Mouse (Mus musculus): ENCODE data around the gene Acap2. TPM values are rescaled to one million over a fixed set of nuclear protein-coding genes. Genes with fewer than 3 reads are reported as not detected.

The Acap2 gene
- total RNA-seq, 2 experiments from 2014 or later = 111 to 112 TPM

- no peak for DNase-seq (ENCODE audit: extremely low spot score in 1 of 2, low spot score in 2 of 2)
These were observed 129.3 kb downstream of the Acap2 start for GRCm38 (mm10) chr16:31071731-31072130.

GRCm38 (mm10) chr16:31070358-31071133 is 130.5 kb downstream of the Acap2 start:
- peak; percentile 98 for TF ChIP-seq CTCF (IDR thresholded peaks at IDR 0.05)
- intact Hi-C loops (cut with DNase I) = loop anchor here (1.0 to 5.0 kb wide), 4 partner anchors 94 to 693 kb away; partner anchors contain the start of gene Lsg1
- Histone ChIP-seq H3K4me3 (peak overlapping the region; percentile 19; the same call in 1 of the 2 replicates), H3K27ac (no peak overlapping the region)
- peak; percentile 78 to 87 for DNase-seq (ENCODE audit: extremely low spot score in 1 of 2, low spot score in 2 of 2)

More at GRCm38 (mm10) chr16:31071731-31072130, 129.3 kb downstream of the Acap2 start:
- Histone ChIP-seq H3K4me3 (no peak overlapping the region), H3K27ac (no peak overlapping the region)
- intact Hi-C loops (cut with DNase I) = loop anchor here (2.0 to 5.0 kb wide), 3 partner anchors 95 to 694 kb away; partner anchors contain the start of gene Lsg1
- TF ChIP-seq CTCF (IDR thresholded peaks at IDR 0.05) = no peak

GRCm38 (mm10) chr16:31069211-31070166 is 131.6 kb downstream of the Acap2 start:
- no peak overlapping the region for H3K4me3 ChIP-seq
- H3K27ac ChIP-seq = peak overlapping the region; percentile 37
- no peak for TF ChIP-seq CTCF (IDR thresholded peaks at IDR 0.05)
- intact Hi-C loops (cut with DNase I) = loop anchor here (1.0 to 5.0 kb wide), 5 partner anchors 87 to 692 kb away; partner anchors contain the start of gene Lsg1
- no peak for DNase-seq (ENCODE audit: extremely low spot score in 1 of 2, low spot score in 2 of 2)

GRCm38 (mm10) chr16:31068280-31068679 is 132.8 kb downstream of the Acap2 start:
- TF ChIP-seq CTCF (IDR thresholded peaks at IDR 0.05) = no peak
- H3K4me3 ChIP-seq = no peak overlapping the region
- intact Hi-C loops (cut with DNase I) = loop anchor here (2.0 kb wide), 1 partner anchor 85 kb away; no protein-coding TSS in a partner anchor

GRCm38 (mm10) chr16:31066344-31067098 is 134.5 kb downstream of the Acap2 start:
- intact Hi-C loops (cut with DNase I) = no loop called here
- no peak for TF ChIP-seq CTCF (IDR thresholded peaks at IDR 0.05)
- Histone ChIP-seq H3K4me3 (no peak overlapping the region), H3K27ac (peak overlapping the region; percentile 75)
- DNase-seq (ENCODE audit: extremely low spot score in 1 of 2, low spot score in 2 of 2) = no peak

More at GRCm38 (mm10) chr16:31068280-31068679, 132.8 kb downstream of the Acap2 start:
- no peak for DNase-seq (ENCODE audit: extremely low spot score in 1 of 2, low spot score in 2 of 2)
- no peak overlapping the region for H3K27ac ChIP-seq

- no peak for DNase-seq (ENCODE audit: extremely low spot score in 1 of 2, low spot score in 2 of 2)
- Histone ChIP-seq H3K4me3 (no peak overlapping the region), H3K27ac (no peak overlapping the region)
- no peak for TF ChIP-seq CTCF (IDR thresholded peaks at IDR 0.05)
- intact Hi-C loops (cut with DNase I) = no loop called here
These were observed 136.3 kb downstream of the Acap2 start for GRCm38 (mm10) chr16:31064782-31065181.

GRCm38 (mm10) chr16:31062918-31063317 is 138.1 kb downstream of the Acap2 start:
- no peak for DNase-seq (ENCODE audit: extremely low spot score in 1 of 2, low spot score in 2 of 2)
- intact Hi-C loops (cut with DNase I) = no loop called here
- no peak for TF ChIP-seq CTCF (IDR thresholded peaks at IDR 0.05)
- Histone ChIP-seq H3K4me3 (no peak overlapping the region), H3K27ac (no peak overlapping the region)

GRCm38 (mm10) chr16:31061246-31061880 is 139.7 kb downstream of the Acap2 start:
- intact Hi-C loops (cut with DNase I) = no loop called here
- no peak for TF ChIP-seq CTCF (IDR thresholded peaks at IDR 0.05)
- no peak for DNase-seq (ENCODE audit: extremely low spot score in 1 of 2, low spot score in 2 of 2)
- no peak overlapping the region for H3K27ac ChIP-seq
- H3K4me3 ChIP-seq = no peak overlapping the region

GRCm38 (mm10) chr16:31060714-31061113 is 140.3 kb downstream of the Acap2 start:
- DNase-seq (ENCODE audit: extremely low spot score in 1 of 2, low spot score in 2 of 2) = no peak
- TF ChIP-seq CTCF (IDR thresholded peaks at IDR 0.05) = no peak
- Histone ChIP-seq H3K4me3 (no peak overlapping the region), H3K27ac (no peak overlapping the region)
- intact Hi-C loops (cut with DNase I) = no loop called here

- intact Hi-C loops (cut with DNase I) = no loop called here
These were observed 140.8 kb downstream of the Acap2 start for GRCm38 (mm10) chr16:31060226-31060625.

GRCm38 (mm10) chr16:31059730-31060129 is 141.3 kb downstream of the Acap2 start:
- no peak overlapping the region for H3K4me3 ChIP-seq
- intact Hi-C loops (cut with DNase I) = no loop called here
- no peak overlapping the region for H3K27ac ChIP-seq
- DNase-seq (ENCODE audit: extremely low spot score in 1 of 2, low spot score in 2 of 2) = no peak
- TF ChIP-seq CTCF (IDR thresholded peaks at IDR 0.05) = no peak

More at GRCm38 (mm10) chr16:31060226-31060625, 140.8 kb downstream of the Acap2 start:
- TF ChIP-seq CTCF (IDR thresholded peaks at IDR 0.05) = no peak
- DNase-seq (ENCODE audit: extremely low spot score in 1 of 2, low spot score in 2 of 2) = no peak
- no peak overlapping the region for H3K4me3 ChIP-seq
- H3K27ac ChIP-seq = no peak overlapping the region
